Mouse (Mus musculus): ENCODE data around the gene Olfr894. TPM values are rescaled to one million over a fixed set of nuclear protein-coding genes. Genes with fewer than 3 reads are reported as not detected.
"Not testable (repeated sequence)": the region's sequence is repeated elsewhere in the genome, so short reads cannot be mapped to it uniquely, and the experiment has no call there.

The Olfr894 gene
- polyA plus RNA-seq (2014; fragmentation: Nextera tagmentation; extraction: Ambion mirVana): 0.07 TPM in 1 of 2 replicates, not detected in the other

- DNase-seq (ENCODE audit: low spot score) (no peak), ATAC-seq (ENCODE audit: low read depth) (no peak)
- Histone ChIP-seq H3K36me3 (ENCODE audit: control insufficient read depth, insufficient read depth, low read length) (no peaks in the 10 kb centered on the region), H3K4me1 (ENCODE audit: control insufficient read depth, insufficient read depth, low read length) (no peaks in the 10 kb centered on the region), H3K9me3 (ENCODE audit: control insufficient read depth, low read length) (no peaks in the 10 kb centered on the region), H3K27ac (replicated peaks; ENCODE audit: low read depth, low read length) (no peak within 1 kb of the TSS), H3K4me3 (ENCODE audit: low read depth, low read length) (no peak within 1 kb of the TSS), H3K4me2 (ENCODE audit: low read depth, low read length) (no peak within 1 kb of the TSS), H3K27me3 (replicated peaks; ENCODE audit: control insufficient read depth, insufficient read depth, low read length) (no peaks in the 10 kb centered on the region), H3K9ac (ENCODE audit: low read depth, low read length) (no peak within 1 kb of the TSS)
Measured at GRCm38 (mm10) chr9:38217755-38218154, at the start of gene Olfr894. Olfr894 (plus strand) TSS chr9:38218055.

- H3K4me1 ChIP-seq (ENCODE audit: control insufficient read depth, insufficient read depth, low read length); H3K9me3 ChIP-seq (ENCODE audit: control insufficient read depth, low read length); H3K36me3 ChIP-seq (ENCODE audit: control insufficient read depth, insufficient read depth, low read length); H3K27me3 ChIP-seq (replicated peaks; ENCODE audit: control insufficient read depth, insufficient read depth, low read length); DNase-seq (ENCODE audit: low spot score); H3K27ac ChIP-seq (replicated peaks; ENCODE audit: low read depth, low read length); H3K4me2 ChIP-seq (ENCODE audit: low read depth, low read length); H3K4me3 ChIP-seq (ENCODE audit: low read depth, low read length); H3K9ac ChIP-seq (ENCODE audit: low read depth, low read length); ATAC-seq (ENCODE audit: low read depth): not testable (repeated sequence)
- 42% methylated on average over 2 of the region's 2 CpGs for WGBS
Measured at GRCm38 (mm10) chr9:38168341-38168740, 49.5 kb upstream of the Olfr894 start.

GRCm38 (mm10) chr9:38180721-38181120 lies 37.1 kb upstream of the Olfr894 start, which contains the start of gene Olfr891:
Olfr891 (minus strand) TSS chr9:38180821.
- no peak for ATAC-seq (ENCODE audit: low read depth)

DNA sequence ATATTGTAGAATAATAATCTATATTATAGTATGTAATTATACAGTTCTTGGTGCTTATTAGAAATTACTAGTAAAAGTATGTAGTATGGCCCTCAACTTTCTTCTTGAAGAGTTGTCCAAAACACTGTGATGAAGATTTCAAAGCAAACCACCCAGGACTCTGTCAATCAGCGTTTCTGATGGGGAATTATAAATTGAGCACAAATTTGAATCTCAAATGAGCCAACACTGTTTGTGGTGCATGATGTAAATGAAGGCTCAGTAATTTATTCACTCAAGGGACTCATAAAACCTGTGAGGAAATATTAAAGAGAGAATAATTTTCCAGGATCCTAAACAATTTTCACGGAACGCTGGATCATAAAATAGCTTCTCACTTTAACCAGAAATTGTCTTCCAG lies 9.8 kb upstream of the Olfr894 start, which contains the start of gene Olfr893:
Olfr893 (plus strand) TSS at position 301 of the 400 bp plus-strand sequence.
- Histone ChIP-seq H3K4me2 (ENCODE audit: low read depth, low read length) (no peak within 1 kb of the TSS), H3K4me3 (ENCODE audit: low read depth, low read length) (no peak within 1 kb of the TSS), H3K27me3 (replicated peaks; ENCODE audit: control insufficient read depth, insufficient read depth, low read length) (no peaks in the 10 kb centered on the region), H3K9me3 (ENCODE audit: control insufficient read depth, low read length) (no peaks in the 10 kb centered on the region), H3K9ac (ENCODE audit: low read depth, low read length) (no peak within 1 kb of the TSS), H3K36me3 (ENCODE audit: control insufficient read depth, insufficient read depth, low read length) (no peaks in the 10 kb centered on the region), H3K4me1 (ENCODE audit: control insufficient read depth, insufficient read depth, low read length) (no peaks in the 10 kb centered on the region), H3K27ac (replicated peaks; ENCODE audit: low read depth, low read length) (no peak within 1 kb of the TSS)
- DNase-seq (ENCODE audit: low spot score): no peak
- no peak for ATAC-seq (ENCODE audit: low read depth)
- WGBS: 80% methylated on average over 3 of the region's 3 CpGs

More at GRCm38 (mm10) chr9:38180721-38181120, 37.1 kb upstream of the Olfr894 start, which contains the start of gene Olfr891:
- no peak within 1 kb of the TSS for H3K9ac ChIP-seq (ENCODE audit: low read depth, low read length)
- WGBS: 67% methylated on average over 1 of the region's 1 CpGs
- DNase-seq (ENCODE audit: low spot score): no peak
- H3K4me3 ChIP-seq (ENCODE audit: low read depth, low read length): no peak within 1 kb of the TSS
- H3K9me3 ChIP-seq (ENCODE audit: control insufficient read depth, low read length): peaks cover 6% of the 10 kb centered on the region; the same call in 1 of the 2 replicates
- H3K36me3 ChIP-seq (ENCODE audit: control insufficient read depth, insufficient read depth, low read length): no peaks in the 10 kb centered on the region
- no peaks in the 10 kb centered on the region for H3K4me1 ChIP-seq (ENCODE audit: control insufficient read depth, insufficient read depth, low read length)
- H3K27ac ChIP-seq (replicated peaks; ENCODE audit: low read depth, low read length): no peak within 1 kb of the TSS
- H3K4me2 ChIP-seq (ENCODE audit: low read depth, low read length): no peak within 1 kb of the TSS
- H3K27me3 ChIP-seq (replicated peaks; ENCODE audit: control insufficient read depth, insufficient read depth, low read length): no peaks in the 10 kb centered on the region

DNA sequence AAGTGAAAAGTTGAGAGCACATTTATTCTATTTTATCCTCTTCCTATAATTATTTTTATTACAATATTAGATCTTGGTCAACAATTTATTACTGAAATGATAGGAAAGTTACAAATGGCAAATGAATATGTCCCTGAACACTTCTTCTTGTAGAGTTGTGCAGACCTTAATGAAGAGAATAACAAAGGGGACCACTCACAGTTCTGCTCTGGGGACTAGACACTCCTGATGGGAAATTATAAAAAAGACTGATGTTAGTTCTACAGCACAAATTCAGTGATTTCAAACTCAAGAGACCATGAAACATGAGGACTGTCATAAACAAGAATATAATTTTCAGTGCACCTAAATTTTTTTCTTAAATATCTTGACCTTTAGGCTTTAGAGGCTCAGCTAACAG lies 34.6 kb downstream of the Olfr894 start, which contains the start of gene Olfr143:
Olfr143 (plus strand) TSS at position 301 of the 400 bp plus-strand sequence.
- DNase-seq (ENCODE audit: low spot score) (no peak), ATAC-seq (ENCODE audit: low read depth) (no peak)
- no peak within 1 kb of the TSS for H3K4me3 ChIP-seq (ENCODE audit: low read depth, low read length)
- no peak within 1 kb of the TSS for H3K4me2 ChIP-seq (ENCODE audit: low read depth, low read length)
- H3K9ac ChIP-seq (ENCODE audit: low read depth, low read length): no peak within 1 kb of the TSS
- no peak within 1 kb of the TSS for H3K27ac ChIP-seq (replicated peaks; ENCODE audit: low read depth, low read length)
- H3K36me3 ChIP-seq (ENCODE audit: control insufficient read depth, insufficient read depth, low read length): no peaks in the 10 kb centered on the region
- no peaks in the 10 kb centered on the region for H3K4me1 ChIP-seq (ENCODE audit: control insufficient read depth, insufficient read depth, low read length)
- H3K27me3 ChIP-seq (replicated peaks; ENCODE audit: control insufficient read depth, insufficient read depth, low read length): no peaks in the 10 kb centered on the region
- no peaks in the 10 kb centered on the region for H3K9me3 ChIP-seq (ENCODE audit: control insufficient read depth, low read length)

- Histone ChIP-seq H3K9me3 (ENCODE audit: control insufficient read depth, low read length) (no peaks in the 10 kb centered on the region), H3K9ac (ENCODE audit: low read depth, low read length) (no peak within 1 kb of the TSS), H3K4me1 (ENCODE audit: control insufficient read depth, insufficient read depth, low read length) (no peaks in the 10 kb centered on the region), H3K4me2 (ENCODE audit: low read depth, low read length) (no peak within 1 kb of the TSS), H3K36me3 (ENCODE audit: control insufficient read depth, insufficient read depth, low read length) (no peaks in the 10 kb centered on the region), H3K4me3 (ENCODE audit: low read depth, low read length) (no peak within 1 kb of the TSS), H3K27me3 (replicated peaks; ENCODE audit: control insufficient read depth, insufficient read depth, low read length) (no peaks in the 10 kb centered on the region), H3K27ac (replicated peaks; ENCODE audit: low read depth, low read length) (no peak within 1 kb of the TSS)
- DNase-seq (ENCODE audit: low spot score) (no peak), ATAC-seq (ENCODE audit: low read depth) (no peak)
Measured at GRCm38 (mm10) chr9:38267551-38267950, 49.7 kb downstream of the Olfr894 start, which contains the start of gene Olfr895. Olfr895 (plus strand) TSS chr9:38267851.

Other genes starting within 250 kb of the Olfr894 start
- not detected in 2 replicates for gene Olfr881, start 226.2 kb upstream of the Olfr894 start, polyA plus RNA-seq (2014; fragmentation: Nextera tagmentation; extraction: Ambion mirVana)
- gene Olfr883, start 192.2 kb upstream of the Olfr894 start, polyA plus RNA-seq (2014; fragmentation: Nextera tagmentation; extraction: Ambion mirVana): not detected in 2 replicates
- gene Olfr884, start 171.5 kb upstream of the Olfr894 start, polyA plus RNA-seq (2014; fragmentation: Nextera tagmentation; extraction: Ambion mirVana): 0.13 and 0.14 TPM in 2 replicates
- gene Olfr885, start 156.7 kb upstream of the Olfr894 start, polyA plus RNA-seq (2014; fragmentation: Nextera tagmentation; extraction: Ambion mirVana): not detected in 2 replicates
- 0.07 TPM in 1 of 2 replicates, not detected in the other for gene Olfr887, start 134.0 kb upstream of the Olfr894 start, polyA plus RNA-seq (2014; fragmentation: Nextera tagmentation; extraction: Ambion mirVana)
- not detected in 2 replicates for gene Olfr888, start 109.9 kb upstream of the Olfr894 start, polyA plus RNA-seq (2014; fragmentation: Nextera tagmentation; extraction: Ambion mirVana)
- 0.04 TPM in 1 of 2 replicates, not detected in the other for gene Olfr889, start 102.9 kb upstream of the Olfr894 start, polyA plus RNA-seq (2014; fragmentation: Nextera tagmentation; extraction: Ambion mirVana)
- gene Olfr890, start 75.5 kb upstream of the Olfr894 start, polyA plus RNA-seq (2014; fragmentation: Nextera tagmentation; extraction: Ambion mirVana): not detected in 2 replicates
- gene Olfr891, start 37.2 kb upstream of the Olfr894 start, polyA plus RNA-seq (2014; fragmentation: Nextera tagmentation; extraction: Ambion mirVana): not detected in 2 replicates
- gene Olfr893, start 9.7 kb upstream of the Olfr894 start, polyA plus RNA-seq (2014; fragmentation: Nextera tagmentation; extraction: Ambion mirVana): not detected in 2 replicates
- gene Olfr143, start 34.7 kb downstream of the Olfr894 start, polyA plus RNA-seq (2014; fragmentation: Nextera tagmentation; extraction: Ambion mirVana): not detected in 2 replicates
- gene Olfr895, start 49.8 kb downstream of the Olfr894 start, polyA plus RNA-seq (2014; fragmentation: Nextera tagmentation; extraction: Ambion mirVana): not detected in 2 replicates
- gene Olfr896-ps1, start 73.1 kb downstream of the Olfr894 start, polyA plus RNA-seq (2014; fragmentation: Nextera tagmentation; extraction: Ambion mirVana): not detected in 2 replicates
- gene Olfr25, start 111.0 kb downstream of the Olfr894 start, polyA plus RNA-seq (2014; fragmentation: Nextera tagmentation; extraction: Ambion mirVana): 0.07 TPM in 1 of 2 replicates, not detected in the other
- gene Olfr898, start 130.4 kb downstream of the Olfr894 start, polyA plus RNA-seq (2014; fragmentation: Nextera tagmentation; extraction: Ambion mirVana): not detected in 2 replicates
- gene Olfr250, start 148.8 kb downstream of the Olfr894 start, polyA plus RNA-seq (2014; fragmentation: Nextera tagmentation; extraction: Ambion mirVana): 0.06 TPM in 1 of 2 replicates, not detected in the other
- gene Olfr251, start 159.0 kb downstream of the Olfr894 start, polyA plus RNA-seq (2014; fragmentation: Nextera tagmentation; extraction: Ambion mirVana): not detected in 2 replicates
- not detected in 2 replicates for gene Olfr147, start 183.6 kb downstream of the Olfr894 start, polyA plus RNA-seq (2014; fragmentation: Nextera tagmentation; extraction: Ambion mirVana)
- not detected in 2 replicates for gene Olfr901, start 211.4 kb downstream of the Olfr894 start, polyA plus RNA-seq (2014; fragmentation: Nextera tagmentation; extraction: Ambion mirVana)
- gene Olfr902, start 229.6 kb downstream of the Olfr894 start, polyA plus RNA-seq (2014; fragmentation: Nextera tagmentation; extraction: Ambion mirVana): not detected in 2 replicates
- gene Olfr904, start 245.1 kb downstream of the Olfr894 start, polyA plus RNA-seq (2014; fragmentation: Nextera tagmentation; extraction: Ambion mirVana): 0.06 TPM in 1 of 2 replicates, not detected in the other

Data from embryonic facial prominence, embryonic 14.5 days (tissue).